Mouse (Mus musculus) thymus, adult 2 months (tissue): ENCODE data around the gene Cldn15. TPM values are rescaled to one million over a fixed set of nuclear protein-coding genes. Genes with fewer than 3 reads are reported as not detected.
A peak's percentile ranks its signal among the peaks of the same experiment; 100 is the strongest.

Experiments used
- DNase-seq: peaks from one replicate; pipeline ENCODE4 v3.0.0; 2021
- H3K27ac ChIP-seq: fragments of 200-500 bp; 2 replicates; pipeline ENCODE4 v1.5.1; 2012; ENCODE audit warnings: low read length, control low read depth; ENCODE audit not compliant: control insufficient read depth, insufficient read depth
- H3K27me3 ChIP-seq: fragments of 200-500 bp; 2 replicates; pipeline ENCODE4 v1.6.1; 2012; ENCODE audit warnings: mild to moderate bottlenecking, low read length, moderate library complexity, mixed read lengths; ENCODE audit not compliant: control insufficient read depth, insufficient read depth
- H3K36me3 ChIP-seq: fragments of 200-500 bp; 2 replicates; pipeline ENCODE4 v1.6.1; 2012; ENCODE audit warnings: mild to moderate bottlenecking, low read length, moderate library complexity; ENCODE audit not compliant: control insufficient read depth, insufficient read depth
- H3K4me1 ChIP-seq: fragments of 200-500 bp; replicated peaks from 2 replicates; pipeline ENCODE4 v1.6.1; 2012; ENCODE audit warnings: low read length; ENCODE audit not compliant: control insufficient read depth, insufficient read depth
- H3K4me3 ChIP-seq: fragments of 200-500 bp; 2 replicates; pipeline ENCODE4 v1.5.1; 2012; ENCODE audit warnings: mild to moderate bottlenecking, low read length, control low read depth, moderate library complexity; ENCODE audit not compliant: control insufficient read depth, insufficient read depth
- CTCF ChIP-seq: fragments of 200-500 bp; IDR thresholded peaks from 2 replicates; pipeline ENCODE4 v1.5.1; 2012; ENCODE audit warnings: mild to moderate bottlenecking, control low read depth, low read length, moderate library complexity, borderline replicate concordance; ENCODE audit not compliant: control insufficient read depth, poor library complexity, insufficient read depth; ENCODE audit errors: extremely low read depth
- POLR2A ChIP-seq: fragments of 200-500 bp; IDR thresholded peaks from 2 replicates; pipeline ENCODE4 v1.6.1; 2012; ENCODE audit warnings: mild to moderate bottlenecking, low read length, control low read depth, moderate library complexity; ENCODE audit not compliant: control insufficient read depth, poor library complexity, insufficient read depth; ENCODE audit errors: extremely low read depth
- WGBS: fragments of 180-500 bp; shearing (Covaris S2); methylation state at CpG from one replicate; pipeline ENCODE4 v1.1.7; 2018; 5-methylcytosine and 5-hydroxymethylcytosine counted together
- polyA plus RNA-seq: library from polyadenylated mRNA; depleted of rRNA; stranded (reverse); fragments of >200 nt; gene quantifications from 2 replicates; pipeline ENCODE4 v1.2.3, GENCODE M21; 2012

Gene Cldn15
- polyA plus RNA-seq, 1 experiment, result 9.4 TPM

- Histone ChIP-seq H3K36me3 (no peaks in the 10 kb centered on the region), H3K27me3 (no peaks in the 10 kb centered on the region), H3K4me3 (peak within 1 kb of the TSS; percentile 82), H3K27ac (no peak within 1 kb of the TSS), H3K4me1 (peaks cover 14% of the 10 kb centered on the region)
- WGBS, result under 1% methylated on average over 26 of the region's 26 CpGs
- TF ChIP-seq POLR2A (no peak), CTCF (no peak)
- peak; percentile 94 for DNase-seq
These were observed 20.3 kb downstream of the Cldn15 start, which contains the start of gene Plod3 for GRCm38 (mm10) chr5:136986695-136987137. Gene Plod3 (plus strand): TSS chr5:136987019.

- H3K36me3 ChIP-seq, result no peaks in the 10 kb centered on the region
- H3K27ac ChIP-seq, result no peak overlapping the region
- peak overlapping the region; percentile 82 for H3K4me3 ChIP-seq
- no peaks in the 10 kb centered on the region for H3K27me3 ChIP-seq
- WGBS, result under 1% methylated on average over 67 of the region's 67 CpGs
- TF ChIP-seq CTCF, result 0 out of 2 replicates have a peak, but pooled peaks have one; percentile 36
- no peak for TF ChIP-seq POLR2A
- peaks cover 14% of the 10 kb centered on the region for H3K4me1 ChIP-seq
- DNase-seq, result peak; percentile 67
These were observed 20.9 kb downstream of the Cldn15 start for GRCm38 (mm10) chr5:136987138-136987933.

GRCm38 (mm10) chr5:136987934-136988271, 21.5 kb downstream of the Cldn15 start, which contains the start of gene Znhit1:
Gene Znhit1 (minus strand): TSS chr5:136988021.
- Histone ChIP-seq H3K27me3 (no peaks in the 10 kb centered on the region), H3K4me3 (peak within 1 kb of the TSS; percentile 82), H3K36me3 (no peaks in the 10 kb centered on the region), H3K4me1 (peaks cover 14% of the 10 kb centered on the region), H3K27ac (no peak within 1 kb of the TSS)
- no peak for DNase-seq
- 4% methylated on average over 12 of the region's 12 CpGs for WGBS
- TF ChIP-seq POLR2A (no peak), CTCF (no peak)

GRCm38 (mm10) chr5:136988420-136988819, 22.0 kb downstream of the Cldn15 start:
- Histone ChIP-seq H3K27ac (no peak overlapping the region), H3K4me1 (peaks cover 14% of the 10 kb centered on the region), H3K4me3 (no peak overlapping the region), H3K27me3 (no peaks in the 10 kb centered on the region), H3K36me3 (no peaks in the 10 kb centered on the region)
- no peak for TF ChIP-seq POLR2A
- TF ChIP-seq CTCF, result no peak
- 51% methylated on average over 7 of the region's 7 CpGs for WGBS
- DNase-seq, result no peak

- no peak overlapping the region for H3K27ac ChIP-seq
- no peaks in the 10 kb centered on the region for H3K27me3 ChIP-seq
- no peak overlapping the region for H3K4me3 ChIP-seq
- peaks cover 14% of the 10 kb centered on the region for H3K4me1 ChIP-seq
- no peaks in the 10 kb centered on the region for H3K36me3 ChIP-seq
- TF ChIP-seq CTCF (no peak), POLR2A (no peak)
- DNase-seq, result no peak
- WGBS, result 98% methylated on average over 6 of the region's 6 CpGs
These were observed 23.4 kb downstream of the Cldn15 start for GRCm38 (mm10) chr5:136989801-136990200.

- WGBS, result 84% methylated on average over 5 of the region's 5 CpGs
- no peak overlapping the region for H3K4me3 ChIP-seq
- no peaks in the 10 kb centered on the region for H3K36me3 ChIP-seq
- no peaks in the 10 kb centered on the region for H3K4me1 ChIP-seq
- no peak overlapping the region for H3K27ac ChIP-seq
- H3K27me3 ChIP-seq, result no peaks in the 10 kb centered on the region
- TF ChIP-seq CTCF, result no peak
- TF ChIP-seq POLR2A, result no peak
- DNase-seq, result no peak
These were observed 33.0 kb downstream of the Cldn15 start for GRCm38 (mm10) chr5:136999449-136999848.
